Mouse (Mus musculus): ENCODE measurements around the gene Tmem184a.

Gene Tmem184a

DNA sequence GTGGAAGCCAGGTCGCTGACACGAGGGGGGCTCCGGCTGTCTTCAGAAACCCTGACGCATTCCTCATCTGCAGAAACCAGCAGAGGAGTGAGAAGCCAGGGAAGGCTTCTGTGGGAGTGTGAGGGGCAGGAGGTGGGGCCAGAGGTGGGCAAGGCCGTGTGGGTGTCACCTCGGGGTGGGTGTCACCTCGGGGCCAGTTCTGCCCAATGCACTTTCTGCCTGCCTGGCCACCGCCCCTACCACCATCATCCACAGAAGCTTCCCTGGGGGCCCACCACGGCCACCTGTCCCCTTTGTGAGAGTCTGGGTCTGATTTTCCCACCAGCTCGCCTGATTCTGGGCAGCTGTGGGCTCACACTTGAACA, 6.6 kb downstream of the Tmem184a start:
- no peak for DNase-seq (ENCODE audit: low read depth)

DNA sequence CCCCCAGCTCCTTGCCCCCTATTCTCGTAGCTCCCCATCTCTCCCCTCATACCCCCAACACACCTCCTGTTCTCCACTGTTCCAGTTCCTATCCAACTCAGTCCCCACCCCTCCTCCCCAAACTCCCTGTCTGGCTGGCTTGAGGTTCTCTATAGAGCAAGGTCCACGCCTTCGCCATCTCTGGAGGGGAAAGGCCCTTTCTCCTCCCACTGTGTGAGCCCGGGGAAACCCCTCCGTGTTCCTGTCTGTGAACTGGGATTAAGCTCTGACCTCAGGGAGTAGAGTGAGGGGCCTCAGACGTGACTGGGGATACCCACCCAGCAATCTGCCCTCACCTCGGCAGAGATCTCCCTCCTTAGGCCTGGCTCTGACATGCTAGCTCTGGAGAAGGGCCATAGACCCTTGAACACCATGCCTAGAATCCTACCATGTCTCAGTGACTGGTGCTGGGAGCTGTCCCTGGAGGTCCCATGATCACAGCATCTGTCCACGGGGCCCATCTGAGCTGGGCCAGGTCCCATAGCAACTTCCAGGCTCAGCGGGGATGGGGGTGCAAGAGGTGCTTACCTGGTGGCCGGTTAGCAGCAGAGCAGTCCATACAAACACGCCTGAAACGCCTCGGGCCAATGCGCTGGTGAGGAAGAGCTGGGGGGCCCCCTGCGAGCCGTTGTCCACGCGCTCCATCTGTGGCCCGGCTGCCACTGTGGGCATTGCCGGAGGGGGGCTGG, 7.2 kb downstream of the Tmem184a start:
- DNase-seq (ENCODE audit: low read depth): no peak

DNA sequence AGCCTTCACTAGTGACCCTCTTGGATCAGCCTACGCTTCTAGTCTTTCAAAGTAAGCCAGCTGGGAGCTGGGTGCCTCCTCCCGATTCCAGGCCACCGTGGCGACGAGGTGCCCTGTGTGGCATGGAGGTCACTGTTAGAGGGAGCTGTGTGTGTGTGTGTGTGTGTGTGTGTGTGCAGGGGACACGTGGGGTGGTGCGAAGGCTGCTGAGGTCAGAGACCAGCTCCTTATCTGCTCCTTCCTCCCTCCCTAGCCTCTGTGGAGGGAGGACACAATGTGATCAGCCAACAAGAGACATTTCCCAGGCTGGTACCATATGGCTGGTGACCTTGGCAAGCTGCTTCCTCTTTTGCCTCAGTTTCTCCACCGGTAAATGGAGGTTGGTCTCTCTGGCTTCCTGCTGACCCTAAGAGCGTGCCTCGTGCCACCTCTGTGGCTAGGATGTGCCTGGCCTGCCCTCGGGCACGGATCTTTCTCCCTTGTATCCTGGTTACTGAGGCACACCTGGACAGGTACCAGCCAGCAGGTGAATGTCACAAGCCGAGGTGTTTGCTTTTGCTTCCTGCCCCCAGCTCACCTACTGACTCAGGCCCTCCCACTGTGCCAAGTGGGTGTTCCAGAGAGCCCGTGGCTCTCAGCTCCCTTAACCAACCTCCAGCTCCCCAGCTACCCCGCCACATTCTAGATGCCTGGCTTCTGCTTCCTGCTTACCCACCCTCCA, 7.9 kb downstream of the Tmem184a start:
- DNase-seq (ENCODE audit: low read depth): no peak

DNA sequence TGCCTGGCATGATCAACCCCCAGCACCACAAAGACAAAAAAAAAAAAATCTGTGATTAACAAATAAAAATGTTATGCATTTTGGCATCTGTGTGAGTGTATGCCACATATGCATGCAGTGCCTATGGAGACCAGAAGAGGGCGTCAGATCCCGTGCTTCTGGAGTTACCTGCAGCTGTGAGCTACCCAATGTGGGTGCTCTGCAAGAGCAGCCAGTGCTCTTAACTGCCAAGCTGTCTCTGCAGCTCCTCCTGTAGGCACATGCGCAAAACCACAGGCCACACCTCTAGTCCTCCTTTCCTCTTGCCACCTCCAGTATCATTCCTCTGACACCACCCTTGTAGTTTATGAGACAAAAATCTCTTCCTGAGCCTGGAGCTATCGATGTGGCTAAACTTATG, 10.3 kb downstream of the Tmem184a start:
- no peak for DNase-seq (ENCODE audit: low read depth)

DNA sequence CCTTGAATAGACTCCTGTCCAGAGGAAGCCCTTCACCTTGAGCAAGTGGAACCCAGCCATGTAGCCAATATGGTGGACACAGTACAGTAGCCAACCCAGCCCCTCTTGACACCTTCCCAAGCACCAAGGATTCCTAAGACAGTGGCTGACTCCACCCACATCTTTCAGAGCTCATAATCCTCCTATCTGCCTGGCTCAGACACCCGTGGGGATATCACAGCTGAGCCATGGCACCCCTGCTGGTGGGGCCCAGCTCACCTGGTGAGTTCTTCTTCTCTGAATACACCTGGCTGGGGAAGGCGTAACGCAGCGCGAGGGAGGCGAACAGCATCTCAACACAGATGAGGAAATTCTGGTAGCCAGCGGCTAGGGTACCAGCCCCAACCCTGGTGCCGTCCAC, 13.8 kb downstream of the Tmem184a start:
- DNase-seq (ENCODE audit: low read depth): no peak

DNA sequence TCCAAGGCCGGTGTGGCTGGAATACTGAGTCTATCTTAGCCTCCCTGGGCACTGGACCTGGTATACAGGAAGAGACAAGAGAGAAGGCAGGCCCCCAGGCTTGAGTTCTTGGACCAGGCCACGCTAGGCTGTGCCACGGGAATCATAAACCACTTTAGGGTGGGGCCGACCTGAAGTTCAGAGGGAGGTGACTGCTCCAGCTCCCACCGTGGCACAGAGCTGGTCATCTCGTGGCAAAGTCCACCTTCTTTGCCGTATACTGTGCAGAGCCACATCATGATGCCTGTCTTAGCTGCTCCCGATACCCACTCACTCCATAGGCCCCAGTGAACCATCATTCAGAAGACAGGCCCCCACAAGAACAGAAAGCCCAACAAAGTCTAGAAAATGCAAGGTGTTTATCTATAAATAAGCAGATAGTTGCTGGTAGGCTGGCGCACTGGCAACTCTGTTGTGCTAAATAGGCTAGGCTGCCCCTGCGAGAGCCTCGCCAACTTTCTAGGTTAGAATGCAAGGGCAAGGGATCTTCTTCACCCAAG, 15.1 kb downstream of the Tmem184a start:
- DNase-seq (ENCODE audit: low read depth): no peak

DNA sequence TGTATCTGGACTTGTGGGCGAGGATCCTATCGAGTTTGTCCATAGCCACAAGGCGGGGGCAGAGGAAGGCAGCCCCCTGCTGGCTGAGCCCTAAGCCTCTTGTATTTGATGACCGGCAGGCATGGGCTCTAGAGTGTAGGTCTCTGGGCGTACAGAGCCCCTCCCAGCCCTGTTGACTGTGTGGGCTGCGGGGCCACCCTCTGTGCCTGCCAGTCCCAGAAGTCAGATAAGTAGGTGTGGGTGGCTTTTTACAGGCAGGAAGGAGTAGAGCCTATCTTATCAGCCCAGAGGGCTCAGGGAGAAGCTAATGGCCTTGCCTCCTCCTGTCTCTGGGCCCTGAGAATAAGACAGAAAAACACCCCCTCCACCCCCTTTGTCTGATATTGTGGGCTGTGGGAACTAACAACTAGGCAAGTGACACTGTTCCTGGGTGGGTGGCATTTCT, 15.6 kb downstream of the Tmem184a start:
- DNase-seq (ENCODE audit: low read depth): no peak

DNA sequence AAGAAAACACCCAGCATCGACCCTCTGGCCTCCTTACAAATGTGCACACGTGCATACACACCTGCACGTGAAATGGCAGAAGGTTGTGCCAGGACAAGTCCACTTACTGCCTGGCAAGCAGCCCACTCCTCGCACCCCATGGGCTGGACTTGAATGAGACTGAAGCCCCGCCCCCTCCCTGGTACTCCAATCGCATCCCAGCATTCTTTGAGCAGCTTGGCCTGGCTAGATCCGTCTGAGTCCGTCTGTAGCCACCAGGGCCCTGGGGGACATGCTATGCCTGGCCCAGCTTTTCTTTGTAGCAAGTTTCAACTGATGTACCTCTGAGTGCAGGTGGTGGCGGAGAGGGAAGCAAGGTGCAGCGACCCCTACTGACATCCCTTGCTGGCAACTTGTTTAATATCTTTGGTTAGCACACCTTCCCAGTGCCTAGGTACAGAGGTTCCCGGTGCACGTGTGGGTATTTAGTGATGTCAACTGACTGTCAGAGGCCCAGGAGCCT, 16.1 kb downstream of the Tmem184a start:
- no peak for DNase-seq (ENCODE audit: low read depth)

DNA sequence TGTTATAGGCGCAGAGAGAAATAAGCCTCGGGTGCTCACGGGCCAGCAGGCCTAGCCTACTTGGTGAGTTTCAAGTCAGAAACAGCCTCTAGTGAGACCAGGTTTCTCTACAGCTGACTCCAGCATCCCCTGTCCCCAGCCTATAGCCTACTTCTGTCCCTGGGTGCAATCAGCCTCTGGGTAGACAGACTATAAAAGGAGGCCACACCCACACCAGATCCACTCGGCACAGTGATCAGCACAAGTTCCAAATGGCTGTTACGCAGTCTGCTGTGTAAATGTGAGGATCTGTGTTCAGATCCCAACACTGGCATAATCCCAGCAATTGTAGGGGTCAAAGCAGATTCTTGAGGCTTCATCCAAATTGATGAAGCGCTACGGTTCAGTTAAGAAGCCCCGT, 16.6 kb downstream of the Tmem184a start:
- DNase-seq (ENCODE audit: low read depth): no peak

DNA sequence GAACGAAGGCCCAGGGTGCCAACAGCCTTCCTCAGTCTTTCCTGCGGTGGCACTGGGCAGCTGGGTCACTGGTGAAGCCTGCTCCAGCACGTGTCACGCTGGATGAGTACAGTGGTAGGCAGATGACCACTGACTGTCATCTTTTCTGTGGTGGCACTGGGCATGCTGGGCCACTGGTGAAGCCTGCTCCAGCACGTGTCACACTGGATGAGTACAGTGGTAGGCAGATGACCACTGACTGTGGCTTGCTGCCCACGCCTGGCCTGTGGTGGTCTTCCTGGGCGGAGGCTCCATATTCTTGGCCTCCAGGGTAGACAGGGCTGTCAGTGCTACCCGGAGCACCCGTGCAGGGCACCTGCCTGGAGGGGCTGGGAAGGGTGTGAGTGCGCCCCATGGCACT, 17.8 kb downstream of the Tmem184a start:
- DNase-seq (ENCODE audit: low read depth): no peak

DNA sequence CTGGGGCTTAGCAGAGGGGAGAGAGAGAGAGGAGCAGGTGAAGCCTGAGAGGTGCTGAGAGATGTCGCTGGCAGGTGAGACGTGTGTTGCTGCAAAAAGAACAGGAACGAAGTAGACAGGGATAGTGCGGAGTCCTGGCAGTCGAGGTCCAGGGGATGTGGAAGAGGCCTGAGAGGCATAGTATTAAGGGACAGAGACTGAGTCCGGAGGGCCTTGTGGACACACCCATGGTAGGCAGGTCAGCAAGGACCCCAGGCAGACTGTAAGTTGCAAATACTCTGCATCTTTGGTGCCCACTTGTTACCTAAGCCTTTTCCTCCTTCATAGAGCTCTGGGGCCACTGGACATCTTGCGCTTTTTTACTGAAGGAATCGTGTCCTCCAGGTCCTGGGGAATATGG, 18.5 kb downstream of the Tmem184a start:
- DNase-seq (ENCODE audit: low read depth): no peak

DNA sequence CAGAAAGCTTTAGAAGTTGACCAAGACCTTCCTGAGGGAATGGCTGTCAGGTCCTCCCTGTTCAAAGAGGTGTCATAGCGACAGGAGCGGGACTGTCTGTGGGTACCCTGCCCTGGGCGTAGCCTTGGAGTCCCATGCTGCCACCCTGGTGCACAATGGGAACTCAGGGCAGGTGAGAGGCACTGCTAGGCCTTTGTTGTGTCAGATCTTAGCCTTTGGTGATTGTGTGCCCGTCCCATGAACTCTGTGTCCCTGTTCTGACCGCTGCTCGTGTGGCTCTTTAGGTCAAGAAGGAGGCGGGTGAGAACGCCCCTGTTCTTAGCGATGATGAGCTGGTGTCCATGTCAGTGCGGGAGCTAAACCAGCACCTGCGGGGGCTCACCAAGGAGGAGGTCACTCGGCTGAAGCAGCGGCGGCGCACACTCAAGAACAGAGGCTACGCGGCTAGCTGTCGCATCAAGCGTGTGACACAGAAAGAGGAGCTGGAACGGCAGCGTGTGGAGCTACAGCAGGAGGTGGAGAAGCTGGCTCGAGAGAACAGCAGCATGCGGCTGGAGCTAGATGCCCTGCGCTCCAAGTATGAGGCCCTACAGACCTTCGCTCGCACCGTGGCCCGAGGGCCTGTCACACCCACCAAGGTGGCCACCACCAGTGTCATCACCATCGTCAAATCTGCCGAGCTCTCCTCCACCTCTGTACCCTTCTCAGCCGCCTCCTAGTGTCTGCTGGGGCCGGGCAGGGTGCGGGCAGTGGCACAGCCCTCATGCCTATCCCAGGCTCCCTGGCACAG, 19.7 kb downstream of the Tmem184a start:
- DNase-seq (ENCODE audit: low read depth): no peak

DNA sequence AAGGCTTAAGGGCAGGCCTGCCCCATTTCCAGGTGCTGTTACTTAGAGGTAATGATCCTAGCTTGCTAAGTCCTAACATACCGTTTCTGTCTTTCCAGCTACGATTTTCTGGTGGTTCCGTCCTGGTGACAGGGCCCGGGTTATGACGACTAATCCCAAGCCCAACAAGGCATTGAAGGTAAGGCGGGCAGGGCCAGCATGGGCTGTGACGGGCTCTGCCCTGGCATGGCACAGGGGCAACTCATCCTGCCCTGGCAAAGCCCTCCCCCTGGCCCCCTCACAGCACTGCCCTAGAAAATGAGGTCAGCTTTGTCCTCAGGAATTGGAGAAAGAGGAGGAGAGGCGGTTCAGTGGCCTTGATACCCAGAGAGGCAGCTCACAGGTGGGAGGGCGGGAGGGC, 20.7 kb downstream of the Tmem184a start:
- no peak for DNase-seq (ENCODE audit: low read depth)

DNA sequence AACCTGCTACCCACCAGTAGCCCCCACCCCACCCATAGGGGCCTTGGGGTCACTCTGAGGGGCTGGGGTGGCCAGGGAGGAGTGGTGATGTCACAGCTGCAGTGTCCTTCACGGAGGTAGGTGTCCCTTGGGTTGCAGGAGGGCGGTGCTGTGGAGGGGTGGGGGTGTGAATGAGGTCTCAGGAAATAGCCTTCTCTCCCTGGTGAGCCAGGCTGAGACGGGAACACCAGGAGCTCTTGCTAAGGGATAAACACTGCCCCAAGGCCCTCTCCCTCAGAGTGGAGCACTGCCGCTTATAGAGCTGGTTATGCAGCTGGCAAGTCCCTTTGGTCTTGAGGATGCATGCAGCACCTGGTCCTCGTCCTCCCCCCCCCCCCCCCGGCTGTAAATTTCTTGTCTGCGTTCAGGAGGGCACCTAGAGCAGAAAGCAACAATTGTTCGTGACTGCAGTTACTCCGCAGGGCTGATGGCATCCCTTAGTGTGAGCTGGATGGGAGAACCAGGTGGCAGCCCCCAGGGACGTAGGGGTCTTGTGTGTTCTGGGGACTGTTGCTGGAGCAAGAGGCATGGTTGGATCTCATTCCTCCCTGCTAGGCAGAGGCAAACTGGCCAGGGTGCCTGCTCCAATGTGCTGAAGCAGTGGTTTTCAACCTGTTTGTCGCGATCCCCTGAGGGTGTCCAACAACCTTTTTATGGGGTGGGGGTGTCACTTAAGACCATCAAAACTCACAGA, 21.4 kb downstream of the Tmem184a start:
- DNase-seq (ENCODE audit: low read depth): no peak

DNA sequence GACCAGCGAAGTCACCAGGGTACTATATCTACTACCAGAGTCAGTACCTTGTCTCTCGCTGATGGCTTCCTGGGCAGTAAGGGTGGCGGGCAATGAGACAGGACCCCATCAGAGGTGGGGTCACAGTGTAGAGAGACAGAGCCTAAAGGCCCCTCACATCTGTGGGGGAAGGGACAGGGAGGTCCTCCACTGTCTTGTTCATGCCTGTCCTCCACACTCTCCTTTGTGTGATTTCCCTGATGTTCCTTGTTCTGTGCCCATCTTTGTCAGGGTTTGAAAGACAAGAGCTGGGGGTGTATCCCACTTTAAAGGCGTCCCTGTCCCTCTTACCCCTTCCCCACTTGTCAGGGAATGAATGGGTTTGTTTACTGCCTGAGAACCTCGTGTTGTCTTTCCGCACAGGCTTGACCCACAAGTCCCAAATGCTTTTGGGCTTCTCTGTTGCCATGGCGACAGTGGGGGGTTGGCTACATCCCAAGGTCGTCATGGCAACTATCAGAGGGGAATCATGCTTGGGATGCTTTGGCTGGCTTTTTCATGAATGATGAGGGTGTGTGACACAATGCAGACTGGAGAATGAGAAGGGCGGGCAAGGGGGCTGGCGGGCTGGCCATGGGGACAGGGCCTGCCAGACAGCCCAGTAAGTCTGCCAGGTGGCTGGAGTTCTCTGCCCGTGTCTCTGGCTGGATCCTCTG, 22.1 kb downstream of the Tmem184a start:
- peak; percentile 86 for DNase-seq (ENCODE audit: low read depth)

DNA sequence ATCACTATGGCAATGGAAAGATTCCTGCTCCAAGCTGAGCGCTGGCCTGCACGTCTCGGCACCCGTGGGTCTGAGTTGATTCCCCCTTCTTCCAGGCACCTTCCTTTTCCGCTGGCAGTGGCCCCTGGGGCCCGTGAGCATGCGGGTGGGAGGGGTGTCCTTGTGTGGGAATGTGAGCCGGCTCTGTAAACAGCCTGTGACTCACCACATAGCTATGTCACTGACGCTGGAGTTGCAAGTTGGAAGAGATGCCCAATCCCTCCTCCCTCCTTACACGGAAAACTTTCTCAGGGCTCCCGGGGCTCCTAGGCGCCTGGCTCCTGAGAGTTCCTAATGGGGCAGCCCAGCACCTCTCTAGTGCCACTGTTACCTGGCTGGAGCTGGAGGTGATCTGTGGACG, 22.8 kb downstream of the Tmem184a start:
- DNase-seq (ENCODE audit: low read depth): peak; percentile 97

DNA sequence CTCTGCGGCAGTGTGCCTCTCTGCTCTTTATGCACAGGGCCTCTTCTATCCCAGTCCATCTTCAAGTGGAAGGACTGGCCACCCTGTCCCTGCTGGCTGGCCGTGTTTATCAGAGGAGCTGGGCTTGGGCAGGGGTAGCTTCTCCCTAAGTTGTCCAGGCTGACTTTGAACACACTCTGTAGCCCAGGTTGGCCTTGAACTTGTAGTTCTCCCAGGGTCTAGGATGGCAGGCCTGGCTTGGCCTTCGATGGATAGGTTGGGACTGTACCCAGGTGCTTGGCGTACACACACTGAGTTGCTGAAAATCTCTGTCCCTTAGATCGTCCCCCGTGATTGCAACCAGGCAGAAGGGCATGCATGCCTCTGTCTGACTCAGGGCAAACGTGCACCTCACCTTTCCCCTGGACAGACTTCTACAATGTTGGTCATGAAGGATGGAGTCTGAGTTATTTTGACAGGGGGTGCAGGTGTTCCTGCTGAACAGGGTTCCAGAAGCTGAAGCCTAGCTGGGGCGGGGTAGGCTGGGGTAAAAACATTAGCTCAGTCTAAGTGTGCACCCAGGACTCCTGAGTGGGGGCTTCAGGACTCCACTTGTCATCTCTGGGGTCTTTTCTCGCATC, 23.6 kb downstream of the Tmem184a start:
- DNase-seq (ENCODE audit: low read depth): no peak

DNA sequence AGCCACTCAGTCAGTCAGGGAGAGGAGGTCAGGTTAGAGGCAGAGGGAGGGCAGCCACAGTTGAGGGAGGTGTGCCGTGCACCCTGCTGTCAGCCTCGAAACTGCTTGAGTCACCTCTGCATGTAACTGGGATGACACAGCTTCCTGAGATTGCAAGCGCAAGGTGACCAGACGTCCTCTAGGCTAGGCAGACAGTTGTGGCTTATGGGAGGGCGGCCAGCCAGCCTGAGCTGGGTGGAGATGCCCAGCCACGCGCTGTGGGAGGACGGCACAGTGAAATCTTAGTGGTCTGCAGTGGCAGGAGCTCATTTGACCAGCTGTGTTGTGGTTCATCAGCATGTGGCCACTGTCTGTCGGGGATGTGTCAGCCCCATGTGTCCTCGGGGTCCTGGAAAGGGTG, 24.8 kb downstream of the Tmem184a start:
- peak; percentile 76 for DNase-seq (ENCODE audit: low read depth)

DNA sequence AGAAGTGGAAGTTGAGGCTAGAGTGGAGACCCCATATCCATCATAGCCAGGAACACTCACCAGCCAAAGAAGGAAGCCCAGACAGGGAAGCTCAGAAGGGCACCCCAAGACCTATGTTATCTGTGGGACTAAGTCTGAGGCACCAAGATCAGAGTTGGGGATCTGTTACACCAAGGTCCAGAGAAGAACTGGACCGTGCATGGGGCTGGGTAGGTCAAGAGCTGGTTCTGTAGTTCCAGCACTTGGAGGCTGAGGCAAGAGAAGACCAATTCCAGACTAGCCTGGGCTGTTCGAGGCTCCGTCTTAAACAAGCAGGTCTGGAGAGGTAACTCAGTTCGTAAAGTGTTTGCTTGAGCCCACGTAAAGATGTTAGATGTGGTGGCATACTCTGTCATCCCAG, 25.6 kb downstream of the Tmem184a start:
- no peak for DNase-seq (ENCODE audit: low read depth)

DNA sequence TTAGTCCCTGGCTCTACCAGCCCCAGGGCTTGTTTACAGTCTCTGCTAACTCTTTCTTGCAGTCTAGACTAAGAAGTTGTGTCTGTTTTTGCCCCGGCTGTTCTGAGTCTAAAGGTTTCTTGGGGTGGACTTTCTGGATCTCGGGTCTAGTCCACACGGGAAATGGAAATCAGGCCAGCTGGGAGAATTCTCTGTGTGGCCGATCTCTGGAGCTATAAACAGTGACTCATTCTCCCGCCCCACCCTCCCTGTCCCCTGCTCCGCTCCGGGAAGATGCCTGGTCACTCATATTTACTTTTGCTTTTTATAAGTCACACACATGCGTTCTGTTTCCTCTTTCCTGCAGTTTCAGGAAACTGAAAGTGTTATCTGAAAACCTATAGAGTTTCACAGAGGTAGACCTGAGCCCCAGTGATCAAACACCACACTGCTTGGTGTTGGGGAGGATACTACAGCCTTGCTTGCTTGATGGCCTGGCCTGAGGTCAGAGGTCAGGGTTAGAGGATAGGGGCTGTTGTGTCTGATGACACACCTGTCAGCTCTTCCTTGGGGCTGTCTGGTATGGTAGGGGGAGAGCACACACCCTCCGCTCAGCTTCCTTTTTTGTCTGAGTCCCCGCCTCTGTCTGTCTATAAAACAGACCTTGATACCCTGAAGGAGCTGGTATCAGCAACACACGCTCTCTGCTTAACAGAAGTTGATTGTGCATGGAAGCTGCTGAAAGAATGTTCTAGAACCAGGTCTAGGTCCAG, 26.2 kb downstream of the Tmem184a start:
- peak; percentile 85 for DNase-seq (ENCODE audit: low read depth)
